Mouse (Mus musculus) adrenal gland, adult (tissue): ENCODE results near the gene Gsk3a.

Source experiments
- DNase-seq, 2 experiments: peaks; one replicate each; pipeline ENCODE4 v3.0.0; 2022 to 2023; ENCODE audit warnings: low spot score in 1 of 2; ENCODE audit not compliant: inconsistent age in 2 of 2

Gsk3a gene

GRCm38 (mm10) chr7:25227523-25228300 is 9.9 kb downstream of the Gsk3a start:
- DNase-seq, result peak in 1 of 2 experiments; percentile 28

- DNase-seq, result peak; percentile 28 to 55
Measured at GRCm38 (mm10) chr7:25222275-25222967, 15.2 kb downstream of the Gsk3a start.

DNA sequence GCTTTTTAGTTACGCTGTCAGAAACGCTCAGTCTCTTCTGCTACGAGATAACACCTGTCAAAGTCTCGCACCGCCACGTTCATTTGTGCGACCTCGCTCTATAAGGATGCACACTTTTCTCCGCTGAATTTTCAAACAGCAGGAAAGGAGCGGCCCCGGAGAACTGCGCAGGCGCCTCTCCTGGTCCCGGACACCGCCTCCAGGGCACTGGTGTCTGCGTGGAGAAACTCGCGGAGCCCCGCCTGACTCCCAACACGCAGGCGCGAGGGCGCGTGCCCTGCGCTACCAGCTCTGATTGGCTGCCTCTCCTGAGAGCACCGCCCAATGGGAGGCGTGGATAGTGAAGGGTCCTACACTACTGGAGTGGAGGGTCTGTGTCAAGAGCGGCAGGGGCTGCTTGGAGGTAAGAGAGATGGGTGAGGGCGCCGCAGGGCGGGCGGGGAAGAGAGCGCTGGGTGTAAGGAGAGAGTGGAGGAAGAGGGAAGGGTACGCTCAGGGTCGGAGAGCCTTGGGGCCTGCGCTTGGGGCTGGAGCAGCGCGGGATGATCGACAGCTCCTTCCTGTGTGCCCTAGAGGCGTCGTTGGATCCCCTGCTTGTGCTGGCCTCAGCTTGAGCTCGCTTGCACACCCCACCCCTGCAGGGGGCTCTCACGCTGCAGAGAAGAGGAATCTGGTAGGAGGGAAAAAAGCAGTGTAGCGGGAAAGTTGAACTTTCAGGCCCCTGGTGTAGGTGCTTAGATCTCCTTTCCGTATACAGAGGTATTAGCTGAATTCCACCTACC is 16.4 kb downstream of the Gsk3a start, which contains the start of gene Zfp526:
Zfp526 (plus strand) TSS at position 324 of the 782 bp plus-strand sequence.
- peak; percentile 99 for DNase-seq

- DNase-seq, result peak; percentile 82 to 88
Measured at GRCm38 (mm10) chr7:25220457-25221101, 17.1 kb downstream of the Gsk3a start, which contains the start of gene Dedd2. TSS of gene Dedd2 (minus strand) at chr7:25220615.

- DNase-seq, result peak; percentile 98 to 99
Measured at GRCm38 (mm10) chr7:25219756-25220456, 17.7 kb downstream of the Gsk3a start.

DNA sequence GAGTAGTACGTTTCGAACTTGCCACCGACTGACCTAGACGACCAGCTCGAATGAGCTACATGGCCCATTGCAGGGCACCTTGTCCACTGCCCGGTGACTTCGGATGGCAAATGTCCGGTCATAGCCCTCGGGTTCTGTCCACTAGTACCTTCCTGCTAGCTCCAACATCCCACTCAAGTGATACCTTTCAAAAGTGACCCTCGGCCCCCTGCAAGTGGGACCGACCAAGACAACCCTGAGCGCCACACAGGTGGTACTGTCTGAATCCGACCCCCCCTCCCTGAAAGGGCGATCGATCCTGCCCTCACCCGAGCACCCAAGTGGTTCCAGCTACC is 18.3 kb downstream of the Gsk3a start:
- DNase-seq, result no peak

GRCm38 (mm10) chr7:25218705-25219415 is 18.8 kb downstream of the Gsk3a start:
- DNase-seq, result peak; percentile 62 to 86

- DNase-seq, result peak; percentile 15 to 41
Measured at GRCm38 (mm10) chr7:25217653-25218395, 19.8 kb downstream of the Gsk3a start.

GRCm38 (mm10) chr7:25214172-25214571 is 23.5 kb downstream of the Gsk3a start:
- DNase-seq, result no peak

- DNase-seq, result no peak
Measured at GRCm38 (mm10) chr7:25213099-25213498, 24.6 kb downstream of the Gsk3a start.

- no peak for DNase-seq
Measured at GRCm38 (mm10) chr7:25210482-25210881, 27.2 kb downstream of the Gsk3a start.

DNA sequence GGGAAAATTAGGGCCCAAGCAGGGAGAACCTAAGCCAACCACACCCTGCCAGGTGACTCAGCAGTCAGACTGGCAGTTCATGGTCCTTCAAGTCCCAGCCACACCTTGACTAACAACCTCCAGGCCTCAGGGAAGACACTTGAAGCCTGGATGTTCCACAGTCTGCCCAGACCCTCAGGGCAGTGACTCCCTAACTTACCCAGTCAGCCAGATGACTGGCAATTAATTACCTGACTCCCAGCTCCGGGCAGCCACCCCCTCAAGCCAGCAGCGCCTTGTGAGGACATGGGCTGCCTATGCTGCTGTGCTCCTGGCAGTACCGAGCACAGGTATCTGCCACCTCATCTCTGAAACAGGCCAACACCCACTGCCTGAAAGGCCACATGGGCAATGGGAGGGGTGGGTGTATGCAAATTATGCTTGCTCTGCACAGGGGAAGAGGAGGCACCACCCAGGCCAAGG is 28.5 kb downstream of the Gsk3a start:
- no peak for DNase-seq

GRCm38 (mm10) chr7:25206094-25206830 is 31.4 kb downstream of the Gsk3a start:
- no peak for DNase-seq

DNA sequence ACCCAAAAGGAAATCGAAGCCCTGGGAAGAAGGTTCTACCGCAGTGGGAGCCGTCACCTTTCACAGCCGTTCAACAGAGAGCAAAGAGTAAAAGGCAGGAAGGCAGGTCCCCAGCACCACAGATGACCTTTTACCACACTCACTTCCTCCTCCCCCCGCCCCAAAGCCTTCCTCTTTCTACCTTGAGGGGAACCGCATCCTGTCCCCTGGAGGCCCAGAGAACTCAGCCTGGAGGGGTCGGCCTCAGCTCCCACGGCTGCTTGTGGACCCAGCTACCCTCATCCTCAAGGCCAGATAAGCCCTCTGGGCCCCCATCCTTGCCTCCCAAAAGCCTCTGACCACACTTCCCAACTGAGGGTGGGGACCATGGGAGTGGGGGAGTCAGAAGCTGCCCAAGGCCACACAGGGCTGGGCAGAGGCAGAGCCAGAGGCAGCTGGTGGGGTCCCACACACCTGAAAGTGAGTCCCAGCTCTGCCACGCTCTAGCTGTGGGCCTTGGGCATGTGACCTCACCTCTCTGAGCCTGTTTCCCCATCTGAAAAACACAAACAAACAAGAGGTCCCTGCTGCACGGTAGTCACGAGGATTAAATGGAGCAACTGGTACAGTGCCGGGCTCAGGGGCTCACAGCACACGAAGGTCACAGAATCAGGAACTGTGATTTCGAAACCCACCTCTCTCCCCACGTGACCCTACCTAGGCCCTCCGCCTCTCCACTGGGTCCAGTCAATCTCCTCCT is 32.1 kb downstream of the Gsk3a start:
- DNase-seq, result no peak

GRCm38 (mm10) chr7:25203624-25204023 is 34.0 kb downstream of the Gsk3a start:
- DNase-seq, result no peak

GRCm38 (mm10) chr7:25197384-25198018 is 40.1 kb downstream of the Gsk3a start:
- DNase-seq, result no peak

DNA sequence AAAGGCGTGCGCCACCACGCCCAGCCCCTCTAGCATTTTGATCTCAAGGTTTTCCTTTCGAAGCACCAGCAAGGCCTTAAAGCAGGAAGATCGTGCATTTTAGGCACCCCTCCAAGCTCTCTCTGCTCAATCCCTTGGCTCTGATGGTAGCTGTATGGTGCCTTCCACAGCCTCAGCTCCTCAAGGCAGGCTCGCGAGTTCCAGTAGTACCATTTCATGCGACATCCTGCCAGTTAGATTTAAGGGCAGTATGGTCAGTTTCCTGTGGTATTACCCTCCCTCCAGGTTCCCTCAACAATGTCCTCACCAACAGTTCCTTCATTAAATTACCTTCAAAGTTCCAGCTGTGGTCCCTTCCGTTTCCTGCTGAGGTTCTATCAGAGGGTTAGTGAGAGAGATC is 41.5 kb downstream of the Gsk3a start:
- no peak for DNase-seq
